9 mouse cellular contexts compared by ENCODE assay signal in genomic region chr11:98969496-98969927, GRCm38 (mm10). TPM values are rescaled to one million over a fixed set of nuclear protein-coding genes. Genes with fewer than 3 reads are reported as not detected.
DNase-seq lines count a peak whose midpoint lies in the region; ATAC-seq lines count a peak whose summit lies in the region.
"Had no signal": no experiment of that assay in that cellular context is flagged by ENCODE, and none has a peak within 500 bp of the region (broad histone marks: within the 10 kb centered on the region; RNA-seq: fewer than 3 reads in every experiment).

No protein-coding gene starts in this region.

- peaks cover 41% of the 10 kb centered on the region for H3K36me3 ChIP-seq in intestine, embryonic 16.5 days (ENCODE audit: control insufficient read depth, insufficient read depth, low read length)
- peaks cover 17% of the 10 kb centered on the region; the same call in 1 of the 2 replicates for H3K36me3 ChIP-seq in midbrain, embryonic 14.5 days (ENCODE audit: control insufficient read depth, insufficient read depth, low read length)

- peak overlapping the region; percentile 51; the same call in 1 of the 2 replicates for H3K27ac ChIP-seq in intestine, embryonic 16.5 days (ENCODE audit: low read length)
- peak overlapping the region; percentile 81 for H3K27ac ChIP-seq in midbrain, embryonic 14.5 days (replicated peaks; ENCODE audit: low read depth, low read length)

- 0 out of 2 replicates have a peak overlapping the region, but pooled peaks have one; percentile 9 for H3K4me2 ChIP-seq in intestine, embryonic 16.5 days (ENCODE audit: low read depth, low read length)
- H3K4me2 ChIP-seq in midbrain, embryonic 14.5 days (ENCODE audit: low read length), result peak overlapping the region; percentile 48

- no peak for ATAC-seq in intestine, embryonic 16.5 days
- ATAC-seq in midbrain, embryonic 14.5 days (ENCODE audit: low FRiP score, low TSS enrichment), result peak; percentile 29
- ATAC-seq in erythroid progenitor cell, adult 5-6 weeks (replicated peaks; ENCODE audit: low FRiP score, poor library complexity, severe bottlenecking), result no peak

- H3K4me3 ChIP-seq in intestine, embryonic 16.5 days (ENCODE audit: low read length), result no peak overlapping the region
- H3K4me3 ChIP-seq in midbrain, embryonic 14.5 days (replicated peaks; ENCODE audit: low read depth, low read length), result no peak overlapping the region
- H3K4me3 ChIP-seq: left cerebral cortex, adult 2 months had no signal

- H3K27me3 ChIP-seq in intestine, embryonic 16.5 days (replicated peaks; ENCODE audit: control insufficient read depth, insufficient read depth, low read length), result no peaks in the 10 kb centered on the region
- H3K27me3 ChIP-seq in midbrain, embryonic 14.5 days (ENCODE audit: control insufficient read depth, insufficient read depth, low read length), result no peaks in the 10 kb centered on the region

- H3K9me3 ChIP-seq in intestine, embryonic 16.5 days (ENCODE audit: control insufficient read depth, low read length), result no peaks in the 10 kb centered on the region
- H3K9me3 ChIP-seq in midbrain, embryonic 14.5 days (ENCODE audit: control insufficient read depth, low read length), result no peaks in the 10 kb centered on the region

- H3K4me1 ChIP-seq in intestine, embryonic 16.5 days (ENCODE audit: control insufficient read depth, insufficient read depth, low read length), result peaks cover 70% of the 10 kb centered on the region
- peaks cover 72% of the 10 kb centered on the region for H3K4me1 ChIP-seq in midbrain, embryonic 14.5 days (ENCODE audit: control insufficient read depth, insufficient read depth, low read length)

- H3K9ac ChIP-seq in intestine, embryonic 16.5 days (ENCODE audit: low read depth, low read length), result peak overlapping the region; percentile 48
- peak overlapping the region; percentile 14; the same call in 1 of the 2 replicates for H3K9ac ChIP-seq in midbrain, embryonic 14.5 days (replicated peaks; ENCODE audit: low read length)

- WGBS in intestine, embryonic 16.5 days, result 38% methylated on average over 17 of the region's 17 CpGs
- 5% methylated on average over 17 of the region's 17 CpGs for WGBS in midbrain, embryonic 14.5 days

- peak; percentile 54 for DNase-seq in cerebellum, adult 11-12 months
- no peak for DNase-seq in cerebellum, postnatal 4 days (ENCODE audit: low spot score in 2 of 2)
- DNase-seq in lung, postnatal 4 days, result peak; percentile 28 to 48
- DNase-seq in lung, postnatal 36 days, result no peak
- DNase-seq in midbrain, embryonic 14.5 days, result peak; percentile 80
- DNase-seq in urinary bladder, postnatal 36 days (ENCODE audit: low spot score in 2 of 2), result no peak

RNA-seq across cellular contexts. Expression of gene Gjd3, which starts 13.3 kb away (rescaled TPM):
- 0.17 TPM in 1 of 2 replicates, not detected in the other for polyA plus RNA-seq in intestine, embryonic 16.5 days (2015; fragmentation: Nextera tagmentation; extraction: Ambion mirVana)
- 0.70 and 2.0 TPM in 2 replicates for polyA plus RNA-seq in midbrain, embryonic 14.5 days (2014; fragmentation: Nextera tagmentation; extraction: Ambion mirVana)
- total RNA-seq in erythroid progenitor cell, adult 5-6 weeks (2015; ENCODE audit: low replicate concordance), result not detected in 2 replicates
- total RNA-seq in erythroid progenitor cell, adult 5-6 weeks (2017; ENCODE audit: low replicate concordance), result not detected in 2 replicates

RNA-seq across cellular contexts. Expression of gene Rara, which starts 41.9 kb away (rescaled TPM):
- 28.2 and 31.2 TPM in 2 replicates for polyA plus RNA-seq in intestine, embryonic 16.5 days (2015; fragmentation: Nextera tagmentation; extraction: Ambion mirVana)
- polyA plus RNA-seq in midbrain, embryonic 14.5 days (2014; fragmentation: Nextera tagmentation; extraction: Ambion mirVana), result 8.8 and 11.0 TPM in 2 replicates
- 4.3 and 18.4 TPM in 2 replicates for total RNA-seq in erythroid progenitor cell, adult 5-6 weeks (2015; ENCODE audit: low replicate concordance)
- 0.51 and 1.4 TPM in 2 replicates for total RNA-seq in erythroid progenitor cell, adult 5-6 weeks (2017; ENCODE audit: low replicate concordance)

RNA-seq across cellular contexts. Expression of gene Top2a, which starts 54.5 kb away (rescaled TPM):
- polyA plus RNA-seq in intestine, embryonic 16.5 days (2015; fragmentation: Nextera tagmentation; extraction: Ambion mirVana), result 132 and 149 TPM in 2 replicates
- polyA plus RNA-seq in midbrain, embryonic 14.5 days (2014; fragmentation: Nextera tagmentation; extraction: Ambion mirVana), result 24.9 and 67.9 TPM in 2 replicates
- 1,106 and 1,185 TPM in 2 replicates for total RNA-seq in erythroid progenitor cell, adult 5-6 weeks (2015; ENCODE audit: low replicate concordance)
- 1,820 and 2,303 TPM in 2 replicates for total RNA-seq in erythroid progenitor cell, adult 5-6 weeks (2017; ENCODE audit: low replicate concordance)

Comparison
In these comparisons a context has a peak if more than half of its experiments do, and no peak if none do; other contexts are left out.
1. DNase-seq: peak in cerebellum, adult 11-12 months (single experiment), lung, postnatal 4 days (2 of 2) and midbrain, embryonic 14.5 days (single experiment); none in cerebellum, postnatal 4 days (0 of 2), lung, postnatal 36 days (single experiment) and urinary bladder, postnatal 36 days (0 of 2).